Mouse (Mus musculus): Measurements from ENCODE around the gene Hspd1.

GRCm38 (mm10) chr1:55123561-55123960, 35.5 kb upstream of the Hspd1 start:
- TF ChIP-seq POLR2A (IDR thresholded peaks at IDR 0.05; ENCODE audit: control insufficient read depth, extremely low read depth, insufficient read depth, low read length, poor library complexity) (no peak), CTCF (IDR thresholded peaks at IDR 0.05; ENCODE audit: borderline replicate concordance, control insufficient read depth, extremely low read depth, insufficient read depth, low read length, poor library complexity) (no peak)
